Mouse (Mus musculus): Measurements from ENCODE around the gene Spata5. TPM values are rescaled to one million over a fixed set of nuclear protein-coding genes. Genes with fewer than 3 reads are reported as not detected.

Gene Spata5
- polyA plus RNA-seq, 1 experiment from 2014 or later, result 19.7 TPM

DNA sequence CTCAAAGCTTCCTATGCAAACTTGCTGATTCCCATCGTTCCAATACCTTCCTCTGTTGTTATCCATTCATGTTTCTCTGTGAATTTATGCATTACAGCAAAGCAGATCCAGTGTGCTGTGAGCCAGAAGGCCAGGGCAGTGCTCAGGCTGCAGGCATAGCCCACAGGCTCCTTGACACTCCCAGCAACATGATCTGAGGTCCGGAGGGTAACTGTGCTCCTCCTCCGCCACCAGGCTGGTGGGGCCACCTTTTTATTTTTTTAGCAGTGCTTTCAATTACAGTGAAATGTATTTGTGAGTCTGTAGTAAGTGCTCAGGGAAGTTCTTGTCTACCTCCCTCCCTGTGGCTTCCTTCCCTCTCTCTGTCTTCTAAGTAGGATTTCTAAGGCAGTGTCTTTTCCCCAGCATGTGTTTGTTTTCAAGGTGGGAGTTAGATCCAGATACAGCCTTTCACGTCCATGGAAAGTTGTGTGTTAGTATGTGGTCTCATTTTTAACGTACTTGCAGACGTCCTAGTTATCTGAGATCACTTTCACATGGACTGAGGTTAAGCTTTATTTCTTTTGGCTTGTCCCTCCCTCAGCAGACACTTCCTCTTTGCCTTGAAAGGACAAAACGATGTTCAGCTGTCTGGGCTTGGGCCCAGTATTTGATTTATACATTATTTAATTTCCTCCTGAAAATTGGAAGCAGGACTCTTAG lies 136.9 kb downstream of the Spata5 start:
- H3K27ac ChIP-seq, result peak overlapping the region; percentile 55
- no peak overlapping the region for H3K4me3 ChIP-seq
- no peak overlapping the region for H3K9ac ChIP-seq
- H3K36me3 ChIP-seq, result no peaks in the 10 kb centered on the region
- peaks cover 17% of the 10 kb centered on the region for H3K4me1 ChIP-seq (replicated peaks)
- 38% methylated on average over 7 of the region's 7 CpGs for WGBS
- no peak overlapping the region for H3K4me2 ChIP-seq
- peak; percentile 70; the same call in 1 of the 2 replicates for ATAC-seq (replicated peaks; ENCODE audit: insufficient number of reproducible peaks, insufficient read depth, low FRiP score, low read depth)
- no peaks in the 10 kb centered on the region for H3K27me3 ChIP-seq
- no peaks in the 10 kb centered on the region for H3K9me3 ChIP-seq (replicated peaks)

DNA sequence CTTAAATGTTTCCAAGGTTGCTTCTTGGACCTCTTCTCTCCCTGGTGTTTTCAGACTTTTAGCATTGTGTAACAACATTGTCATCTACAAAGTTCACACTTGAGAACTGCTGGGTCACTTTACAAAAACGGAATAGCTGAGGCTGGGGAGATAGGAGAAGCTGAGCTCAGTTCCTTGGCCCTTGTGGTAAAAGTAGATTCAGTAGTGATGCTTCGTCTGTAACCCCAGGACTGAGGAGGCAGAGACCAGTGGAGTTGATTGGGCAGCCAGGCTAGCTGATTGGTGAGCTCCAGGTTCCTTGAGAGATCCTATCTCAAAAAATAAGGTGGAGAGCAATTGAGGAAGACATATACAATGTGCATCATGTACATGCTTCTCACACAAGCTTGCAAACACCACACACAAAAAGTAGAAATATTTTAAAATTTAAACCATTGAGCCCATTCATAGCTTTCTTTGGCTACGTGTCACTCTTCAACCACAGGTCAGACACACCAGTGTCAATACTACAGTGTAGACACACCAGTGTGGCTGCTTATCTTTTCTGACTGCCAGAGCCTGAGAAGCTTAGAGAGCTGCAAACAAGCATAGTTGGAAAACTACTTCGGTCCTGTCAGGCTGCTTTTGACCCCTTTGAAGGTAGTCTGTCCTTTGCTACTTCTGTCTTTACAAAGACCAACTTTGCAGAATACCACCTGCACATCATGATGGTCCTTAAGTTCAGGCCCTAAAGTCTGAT lies 138.2 kb downstream of the Spata5 start:
- Histone ChIP-seq H3K27me3 (no peaks in the 10 kb centered on the region), H3K4me1 (replicated peaks) (peaks cover 17% of the 10 kb centered on the region), H3K27ac (peak overlapping the region; percentile 47), H3K4me2 (no peak overlapping the region), H3K9ac (no peak overlapping the region), H3K9me3 (replicated peaks) (no peaks in the 10 kb centered on the region), H3K4me3 (no peak overlapping the region), H3K36me3 (no peaks in the 10 kb centered on the region)
- ATAC-seq (replicated peaks; ENCODE audit: insufficient number of reproducible peaks, insufficient read depth, low FRiP score, low read depth), result no peak
- 45% methylated on average over 4 of the region's 4 CpGs for WGBS

DNA sequence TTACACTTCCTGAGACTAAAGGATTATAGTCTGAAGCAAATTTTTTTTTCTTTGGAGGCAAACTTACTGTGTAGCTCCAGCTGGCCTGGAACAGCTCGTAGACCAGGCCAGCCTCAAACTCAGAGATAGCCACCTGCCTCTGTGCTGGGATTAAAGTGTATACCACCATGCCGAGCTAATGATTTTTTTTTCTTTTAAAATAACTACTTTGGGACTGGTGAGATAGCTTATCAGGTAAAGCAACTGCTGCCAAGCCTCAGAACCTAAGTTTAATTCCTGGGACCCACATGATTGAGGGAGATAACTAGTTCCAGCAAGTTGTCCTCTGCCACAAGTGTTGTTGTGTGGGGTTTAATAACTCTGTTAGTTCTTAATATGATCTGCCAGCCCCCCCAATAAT lies 139.6 kb downstream of the Spata5 start:
- no peaks in the 10 kb centered on the region for H3K36me3 ChIP-seq
- H3K4me1 ChIP-seq (replicated peaks), result peaks cover 17% of the 10 kb centered on the region
- ATAC-seq (replicated peaks; ENCODE audit: insufficient number of reproducible peaks, insufficient read depth, low FRiP score, low read depth), result no peak
- H3K27me3 ChIP-seq, result no peaks in the 10 kb centered on the region
- H3K4me2 ChIP-seq, result no peak overlapping the region
- 64% methylated on average over 2 of the region's 2 CpGs for WGBS
- H3K9me3 ChIP-seq (replicated peaks), result no peaks in the 10 kb centered on the region
- no peak overlapping the region for H3K27ac ChIP-seq
- no peak overlapping the region for H3K4me3 ChIP-seq
- H3K9ac ChIP-seq, result no peak overlapping the region

DNA sequence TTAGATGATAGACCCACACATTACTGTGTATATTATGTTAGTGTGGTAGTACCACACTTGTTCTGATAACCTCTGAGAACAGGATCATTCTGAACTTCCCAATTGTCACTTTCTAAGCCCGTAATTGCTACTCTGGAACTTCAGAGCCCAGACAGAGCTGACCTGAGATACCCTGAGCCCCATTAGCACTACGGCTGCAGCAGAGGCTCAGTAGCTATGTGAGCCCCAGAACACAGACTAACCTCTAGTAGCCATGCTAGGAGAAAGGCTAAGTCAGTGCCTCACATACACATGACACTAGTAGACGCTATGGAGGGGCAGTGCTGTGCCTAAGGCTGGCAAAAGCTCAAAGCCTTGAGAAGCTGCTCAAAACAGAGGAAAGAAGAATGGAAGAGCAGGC lies 141.8 kb downstream of the Spata5 start:
- Histone ChIP-seq H3K27ac (no peak overlapping the region), H3K36me3 (no peaks in the 10 kb centered on the region), H3K4me2 (no peak overlapping the region), H3K9ac (no peak overlapping the region), H3K27me3 (no peaks in the 10 kb centered on the region), H3K4me3 (no peak overlapping the region), H3K4me1 (replicated peaks) (peaks cover 13% of the 10 kb centered on the region), H3K9me3 (replicated peaks) (no peaks in the 10 kb centered on the region)
- ATAC-seq (replicated peaks; ENCODE audit: insufficient number of reproducible peaks, insufficient read depth, low FRiP score, low read depth), result no peak
- 81% methylated on average over 3 of the region's 3 CpGs for WGBS

DNA sequence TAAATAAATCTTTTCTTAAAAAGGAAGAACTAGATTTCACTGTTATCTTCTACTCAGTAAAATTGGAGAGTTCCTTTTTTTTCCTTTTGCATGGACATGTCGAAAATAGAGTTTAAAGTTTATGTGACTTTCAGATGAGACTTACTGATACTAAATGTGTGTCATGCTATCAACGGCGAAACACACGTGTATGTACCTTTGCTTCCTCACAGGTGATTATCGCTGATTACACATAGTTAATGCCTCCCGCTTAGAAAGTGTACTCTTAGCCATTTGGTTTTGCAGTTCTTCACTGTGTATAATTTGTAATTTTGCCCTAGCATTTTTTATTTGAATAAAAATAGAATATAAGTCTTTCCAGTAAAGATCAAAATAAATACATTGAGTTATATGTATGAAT lies 146.4 kb downstream of the Spata5 start:
- Histone ChIP-seq H3K4me1 (replicated peaks) (no peaks in the 10 kb centered on the region), H3K4me3 (no peak overlapping the region), H3K36me3 (no peaks in the 10 kb centered on the region), H3K9me3 (replicated peaks) (no peaks in the 10 kb centered on the region), H3K27me3 (no peaks in the 10 kb centered on the region), H3K9ac (no peak overlapping the region), H3K4me2 (no peak overlapping the region), H3K27ac (no peak overlapping the region)
- no peak for ATAC-seq (replicated peaks; ENCODE audit: insufficient number of reproducible peaks, insufficient read depth, low FRiP score, low read depth)
- 88% methylated on average over 6 of the region's 6 CpGs for WGBS

GRCm38 (mm10) chr3:37567505-37567904 lies 147.8 kb downstream of the Spata5 start:
- Histone ChIP-seq H3K4me3 (no peak overlapping the region), H3K36me3 (no peaks in the 10 kb centered on the region), H3K9me3 (replicated peaks) (no peaks in the 10 kb centered on the region), H3K4me1 (replicated peaks) (no peaks in the 10 kb centered on the region), H3K27me3 (no peaks in the 10 kb centered on the region), H3K9ac (no peak overlapping the region), H3K27ac (no peak overlapping the region), H3K4me2 (no peak overlapping the region)
- no peak for ATAC-seq (replicated peaks; ENCODE audit: insufficient number of reproducible peaks, insufficient read depth, low FRiP score, low read depth)
- 91% methylated on average over 1 of the region's 1 CpGs for whole genome bisulfite sequencing

- ATAC-seq (replicated peaks; ENCODE audit: insufficient number of reproducible peaks, insufficient read depth, low FRiP score, low read depth), result no peak
- no peaks in the 10 kb centered on the region for H3K4me1 ChIP-seq (replicated peaks)
- H3K9me3 ChIP-seq (replicated peaks), result no peaks in the 10 kb centered on the region
- H3K27me3 ChIP-seq, result no peaks in the 10 kb centered on the region
- 77% methylated on average over 1 of the region's 1 CpGs for WGBS
- H3K9ac ChIP-seq, result no peak overlapping the region
- no peak overlapping the region for H3K4me2 ChIP-seq
- H3K27ac ChIP-seq, result no peak overlapping the region
- no peak overlapping the region for H3K4me3 ChIP-seq
- H3K36me3 ChIP-seq, result no peaks in the 10 kb centered on the region
Observed at GRCm38 (mm10) chr3:37568780-37569179, 149.1 kb downstream of the Spata5 start.

DNA sequence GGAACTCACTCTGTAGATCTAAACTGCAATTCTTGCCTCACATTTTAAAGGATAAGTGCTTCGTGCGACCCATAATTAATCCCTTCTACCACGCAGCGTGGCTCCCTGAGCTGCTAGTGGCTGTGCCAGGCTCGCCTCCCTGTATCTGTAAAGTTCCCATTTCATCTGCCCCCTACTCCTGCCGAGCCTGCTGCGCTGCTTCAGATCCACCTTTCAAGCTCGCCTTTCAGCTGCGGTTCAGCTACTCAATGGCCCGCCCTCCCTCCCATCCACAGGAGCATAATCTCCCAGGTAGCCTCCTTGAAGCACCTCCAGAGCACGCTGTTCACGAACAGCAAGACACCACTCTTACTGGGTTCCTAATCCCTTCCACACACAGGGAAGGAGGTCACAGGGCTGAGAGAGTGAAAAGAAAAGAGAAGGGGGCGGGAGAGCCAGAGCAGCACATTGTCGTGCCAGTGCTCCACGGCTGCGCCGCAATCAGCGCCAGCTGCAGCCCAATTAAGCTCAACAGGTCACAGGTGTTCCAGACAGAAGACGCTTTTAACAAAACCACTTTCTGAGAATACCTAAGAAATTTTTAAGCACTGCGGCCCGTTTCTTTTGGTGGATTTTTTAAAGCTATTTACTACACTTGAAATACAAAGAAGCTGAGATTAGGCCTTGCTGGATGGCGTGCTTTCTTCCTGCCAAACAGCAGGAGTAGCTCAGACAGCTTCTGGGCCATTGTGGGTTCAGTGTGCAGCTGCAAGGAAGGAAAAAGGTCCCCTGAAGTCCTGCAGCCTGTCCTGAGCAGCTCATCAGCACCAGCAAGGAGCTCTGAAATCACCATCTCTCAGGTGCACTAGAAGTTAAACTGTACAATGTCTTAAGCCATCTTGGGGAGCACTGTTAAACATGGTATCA lies 150.2 kb downstream of the Spata5 start:
- WGBS, result 70% methylated on average over 22 of the region's 22 CpGs
- Histone ChIP-seq H3K9ac (no peak overlapping the region), H3K4me1 (replicated peaks) (no peaks in the 10 kb centered on the region), H3K36me3 (no peaks in the 10 kb centered on the region), H3K27ac (no peak overlapping the region), H3K27me3 (no peaks in the 10 kb centered on the region), H3K9me3 (replicated peaks) (no peaks in the 10 kb centered on the region), H3K4me2 (no peak overlapping the region), H3K4me3 (no peak overlapping the region)
- no peak for ATAC-seq (replicated peaks; ENCODE audit: insufficient number of reproducible peaks, insufficient read depth, low FRiP score, low read depth)

DNA sequence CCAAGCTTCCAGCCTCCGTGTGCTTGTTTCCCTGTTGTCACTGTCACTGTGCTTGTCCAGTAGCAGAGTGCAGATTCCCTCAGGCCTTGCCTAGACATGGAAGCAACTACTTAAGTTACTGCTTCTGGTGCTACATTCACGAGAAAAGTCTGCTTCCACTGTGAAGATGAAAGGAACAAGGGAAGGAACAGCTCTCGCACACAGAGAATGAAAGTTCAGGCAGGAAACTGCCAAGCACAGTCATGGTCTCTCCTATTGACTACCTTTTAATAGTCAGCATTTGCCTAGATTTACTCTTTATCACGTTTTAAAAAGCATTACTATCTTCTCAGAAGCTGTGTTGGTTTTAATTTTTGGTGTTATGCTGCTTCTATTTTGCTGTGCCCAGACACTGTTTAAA lies 151.9 kb downstream of the Spata5 start:
- H3K9ac ChIP-seq, result no peak overlapping the region
- WGBS, result 53% methylated on average over 4 of the region's 4 CpGs
- H3K9me3 ChIP-seq (replicated peaks), result no peaks in the 10 kb centered on the region
- H3K4me3 ChIP-seq, result no peak overlapping the region
- H3K27me3 ChIP-seq, result no peaks in the 10 kb centered on the region
- H3K27ac ChIP-seq, result no peak overlapping the region; the same call in 1 of the 2 replicates
- no peak for ATAC-seq (replicated peaks; ENCODE audit: insufficient number of reproducible peaks, insufficient read depth, low FRiP score, low read depth)
- no peaks in the 10 kb centered on the region for H3K36me3 ChIP-seq
- no peak overlapping the region for H3K4me2 ChIP-seq
- H3K4me1 ChIP-seq (replicated peaks), result no peaks in the 10 kb centered on the region

DNA sequence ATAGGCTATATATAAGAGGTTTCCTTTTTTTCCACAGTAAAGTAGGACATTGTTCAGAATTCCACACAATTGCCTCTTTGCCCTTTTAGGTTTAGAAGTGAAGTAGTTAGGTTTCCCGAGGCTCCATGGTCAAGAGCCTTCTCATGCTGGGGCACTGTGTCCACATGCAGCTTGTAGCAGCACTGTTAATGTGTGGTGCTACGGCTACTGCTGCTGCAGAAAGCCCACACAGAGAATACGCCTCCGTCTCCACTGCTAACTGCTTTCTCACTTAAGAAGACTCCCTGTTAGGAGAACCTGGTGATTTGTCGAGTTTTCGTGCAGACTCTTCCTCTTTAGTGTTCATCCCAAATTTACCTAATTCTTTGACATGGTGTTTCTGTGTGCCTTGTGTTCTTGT lies 152.4 kb downstream of the Spata5 start:
- no peaks in the 10 kb centered on the region for H3K27me3 ChIP-seq
- no peak overlapping the region for H3K27ac ChIP-seq
- no peak for ATAC-seq (replicated peaks; ENCODE audit: insufficient number of reproducible peaks, insufficient read depth, low FRiP score, low read depth)
- H3K4me2 ChIP-seq, result no peak overlapping the region
- no peaks in the 10 kb centered on the region for H3K9me3 ChIP-seq (replicated peaks)
- WGBS, result 82% methylated on average over 6 of the region's 6 CpGs
- H3K9ac ChIP-seq, result no peak overlapping the region
- no peaks in the 10 kb centered on the region for H3K36me3 ChIP-seq
- no peak overlapping the region for H3K4me3 ChIP-seq
- H3K4me1 ChIP-seq (replicated peaks), result no peaks in the 10 kb centered on the region

DNA sequence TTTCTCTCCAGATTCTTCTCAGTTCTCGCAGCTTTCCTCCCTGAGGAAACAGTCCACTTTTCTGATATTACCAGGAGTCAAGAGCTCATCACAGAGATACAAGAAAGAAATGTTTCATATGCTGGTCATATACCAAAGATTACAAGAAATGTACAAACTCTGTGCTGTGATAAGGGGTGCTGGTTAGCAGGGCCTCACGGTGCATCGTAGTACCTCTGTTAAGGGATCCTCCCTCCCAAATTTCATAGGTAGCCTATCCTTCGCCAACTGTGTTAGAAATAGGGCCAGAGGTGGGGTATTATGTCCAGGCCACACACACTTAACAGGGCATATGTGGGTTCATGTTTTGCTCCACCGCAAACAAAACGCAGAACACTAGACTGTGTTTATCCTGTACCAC lies 157.1 kb downstream of the Spata5 start:
- H3K36me3 ChIP-seq, result peaks cover 3% of the 10 kb centered on the region; the same call in 1 of the 2 replicates

More for the DNA sequence above, 157.1 kb downstream of the Spata5 start:
- WGBS, result 88% methylated on average over 6 of the region's 6 CpGs
- no peak overlapping the region for H3K9ac ChIP-seq
- H3K27ac ChIP-seq, result no peak overlapping the region
- no peaks in the 10 kb centered on the region for H3K9me3 ChIP-seq (replicated peaks)
- no peaks in the 10 kb centered on the region for H3K27me3 ChIP-seq
- no peak overlapping the region for H3K4me2 ChIP-seq
- H3K4me1 ChIP-seq (replicated peaks), result no peaks in the 10 kb centered on the region
- ATAC-seq (replicated peaks; ENCODE audit: insufficient number of reproducible peaks, insufficient read depth, low FRiP score, low read depth), result no peak
- H3K4me3 ChIP-seq, result no peak overlapping the region
